Mouse (Mus musculus) liver, adult (tissue): ENCODE measurements around the gene Lgi1.

Experiments used
- GATA4 ChIP-seq: IDR thresholded peaks from 2 replicates; pipeline ENCODE4 v1.6.1; 2014; ENCODE audit warnings: mild to moderate bottlenecking, low read length; ENCODE audit not compliant: insufficient replicate concordance

Lgi1 gene

DNA sequence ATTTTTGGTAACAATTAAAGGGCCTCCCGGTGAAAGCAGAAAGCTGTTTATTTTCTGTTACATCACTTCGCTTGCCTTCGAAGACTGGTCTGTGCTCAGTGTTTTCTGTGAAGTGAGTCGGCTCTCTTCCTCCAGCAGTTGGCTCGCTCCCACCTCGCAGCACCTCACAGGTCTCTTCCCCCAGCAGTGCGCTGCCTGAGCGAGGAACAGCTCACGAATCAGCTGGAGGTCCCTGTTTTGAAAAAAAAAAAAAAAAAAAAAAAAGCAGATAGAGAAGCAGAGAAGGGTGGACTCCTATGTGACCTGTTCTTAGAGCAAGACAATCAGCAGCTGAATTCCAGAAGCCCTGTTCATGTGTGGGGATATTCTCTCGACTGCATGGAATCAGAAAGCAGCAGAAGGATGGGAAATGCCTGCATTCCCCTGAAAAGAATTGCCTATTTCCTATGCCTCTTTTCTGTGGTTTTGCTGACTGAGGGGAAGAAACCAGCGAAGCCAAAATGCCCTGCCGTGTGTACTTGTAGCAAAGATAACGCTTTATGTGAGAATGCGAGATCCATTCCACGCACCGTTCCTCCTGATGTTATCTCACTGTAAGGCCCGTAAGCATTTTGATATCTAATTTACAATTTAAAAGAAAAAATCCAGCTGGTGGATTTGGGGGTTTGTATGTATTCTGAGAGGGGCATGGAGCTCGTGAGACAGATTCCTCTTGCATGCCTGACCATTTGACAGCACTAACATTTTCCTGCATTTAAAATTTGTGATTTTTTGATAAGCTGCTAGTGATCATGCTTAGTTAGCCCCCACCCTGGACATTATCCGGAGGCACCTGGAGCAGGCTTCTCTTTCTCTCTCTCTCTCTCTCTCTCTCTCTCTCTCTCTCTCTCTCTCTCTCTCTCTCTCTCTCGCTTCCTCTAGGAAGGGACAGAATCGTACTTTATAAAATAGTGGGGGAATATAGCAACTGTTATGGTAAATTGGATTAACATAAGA lies at the start of gene Lgi1:
TSS of gene Lgi1 (plus strand) at position 32 of the 996 bp plus-strand sequence.
- no peak for TF ChIP-seq GATA4

DNA sequence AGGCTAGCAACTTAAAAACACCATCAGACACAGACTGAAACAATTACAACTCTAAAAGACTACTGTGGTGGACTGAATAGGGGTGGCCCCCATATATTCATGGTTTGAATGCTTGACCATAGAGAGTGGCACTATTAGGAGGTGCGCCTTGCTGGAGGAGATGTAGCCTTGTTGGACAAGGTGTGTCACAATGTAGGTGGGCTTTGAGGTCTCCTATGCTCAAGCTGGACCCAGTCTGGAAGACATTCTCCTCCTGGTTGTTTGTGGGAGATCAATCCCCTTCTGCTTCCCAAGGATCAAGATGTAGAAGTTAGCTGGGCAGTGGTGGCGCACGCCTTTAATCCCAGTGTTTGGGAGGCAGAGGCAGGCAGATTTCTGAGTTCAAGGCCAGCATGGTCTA lies 46.6 kb upstream of the Lgi1 start:
- no peak for TF ChIP-seq GATA4

DNA sequence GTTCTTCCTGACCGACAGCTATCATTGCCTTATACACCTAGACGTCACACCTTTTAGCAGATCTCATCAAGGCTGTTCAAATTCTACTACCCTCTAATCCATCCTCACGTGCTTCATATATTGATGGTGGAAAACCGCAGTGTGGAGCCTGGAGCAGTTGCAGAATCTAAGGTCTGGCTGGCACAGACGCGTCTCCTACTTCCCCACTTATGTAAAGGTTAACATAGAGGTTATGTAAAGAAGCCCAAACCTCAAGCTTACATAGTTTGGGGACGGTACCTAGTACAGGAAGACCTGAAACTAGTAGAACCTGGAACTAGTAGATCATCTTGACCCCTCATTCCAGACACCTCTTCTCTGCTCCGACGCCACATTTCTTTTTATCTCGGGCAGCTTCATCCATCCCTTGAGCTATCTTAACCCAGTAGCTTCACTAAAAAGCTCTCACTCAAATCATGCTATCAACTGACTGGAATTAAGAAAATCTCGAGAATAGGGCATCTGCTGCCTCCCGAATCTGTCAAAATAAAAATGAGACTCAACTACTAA lies 40.9 kb upstream of the Lgi1 start:
- no peak for TF ChIP-seq GATA4

DNA sequence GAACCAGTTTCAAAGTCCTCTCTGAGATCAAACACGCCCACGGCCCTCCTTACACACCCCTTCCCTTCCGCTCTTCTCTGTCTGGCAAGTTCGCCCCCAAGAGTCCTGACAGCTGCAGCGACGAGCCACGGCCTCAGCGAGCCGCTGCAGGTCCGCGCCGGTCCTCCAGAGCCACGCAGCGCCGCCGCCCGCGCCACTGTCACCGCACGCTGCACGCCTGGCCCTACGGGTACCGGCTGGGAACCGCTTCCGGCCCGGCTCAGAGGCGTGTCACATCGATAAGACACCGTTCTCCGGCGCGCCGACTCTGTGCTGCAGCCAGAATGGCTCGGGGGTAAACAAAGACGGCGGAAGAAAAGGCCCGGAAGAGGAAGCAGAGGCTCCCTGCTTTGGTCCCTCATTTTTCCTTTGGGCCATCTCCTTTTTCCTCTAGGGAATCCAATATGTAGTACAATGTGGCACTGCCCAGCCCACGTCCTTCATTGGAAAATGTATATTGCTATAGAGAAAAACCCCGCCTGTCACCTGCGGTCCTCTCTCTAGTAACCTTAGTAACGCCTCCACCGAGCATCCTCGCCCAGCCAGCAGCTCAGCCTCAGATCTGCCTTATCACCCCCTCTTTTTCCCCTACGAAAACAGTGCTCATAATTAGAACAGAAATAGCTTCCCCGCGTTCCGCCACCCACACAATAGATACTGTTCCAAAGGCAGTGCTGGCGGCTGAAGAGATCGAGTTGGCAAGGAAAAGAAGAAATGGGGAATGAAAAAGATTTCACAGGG lies 40.2 kb upstream of the Lgi1 start, which contains the start of gene Fra10ac1:
TSS of gene Fra10ac1 (minus strand) at position 252 of the 780 bp plus-strand sequence.
- TF ChIP-seq GATA4: peak; percentile 87; the same call in 1 of the 2 replicates

DNA sequence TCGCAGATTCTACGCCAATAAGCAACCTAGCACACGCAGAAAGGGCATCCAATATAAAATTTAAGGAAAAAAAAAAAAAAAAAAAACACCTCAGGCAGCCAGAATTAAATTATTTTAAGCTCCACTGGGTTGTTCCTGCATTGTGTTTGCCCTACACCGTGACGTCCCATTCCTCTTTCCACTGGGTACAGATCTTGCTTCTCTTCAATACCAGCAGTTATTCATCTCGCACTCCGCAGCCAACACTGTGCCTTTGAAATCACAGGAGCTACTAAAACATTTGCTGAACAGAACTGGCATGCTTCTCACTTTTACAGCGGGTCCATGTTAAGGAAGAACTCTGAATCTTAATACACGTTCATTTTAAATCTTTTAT lies 39.7 kb upstream of the Lgi1 start:
- no peak for TF ChIP-seq GATA4

DNA sequence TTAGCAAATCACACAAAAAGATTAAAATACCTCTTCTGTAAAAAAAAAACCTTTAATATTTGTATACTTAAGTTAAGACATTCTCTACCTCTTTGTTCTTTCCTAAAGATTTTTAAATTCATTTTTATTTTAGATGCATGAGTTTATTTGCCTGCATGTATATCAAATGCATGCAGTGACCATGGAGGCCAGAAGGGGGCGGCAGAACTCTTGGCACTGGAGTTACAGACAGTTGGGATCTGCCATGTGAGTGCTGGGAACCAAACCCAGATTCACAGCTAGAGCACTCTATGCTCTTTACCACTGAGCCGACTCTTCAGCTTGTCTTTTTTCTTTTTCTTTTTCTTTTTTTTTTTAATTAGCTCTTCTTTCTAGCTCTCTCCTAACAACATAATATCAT lies 35.6 kb upstream of the Lgi1 start:
- TF ChIP-seq GATA4: no peak

DNA sequence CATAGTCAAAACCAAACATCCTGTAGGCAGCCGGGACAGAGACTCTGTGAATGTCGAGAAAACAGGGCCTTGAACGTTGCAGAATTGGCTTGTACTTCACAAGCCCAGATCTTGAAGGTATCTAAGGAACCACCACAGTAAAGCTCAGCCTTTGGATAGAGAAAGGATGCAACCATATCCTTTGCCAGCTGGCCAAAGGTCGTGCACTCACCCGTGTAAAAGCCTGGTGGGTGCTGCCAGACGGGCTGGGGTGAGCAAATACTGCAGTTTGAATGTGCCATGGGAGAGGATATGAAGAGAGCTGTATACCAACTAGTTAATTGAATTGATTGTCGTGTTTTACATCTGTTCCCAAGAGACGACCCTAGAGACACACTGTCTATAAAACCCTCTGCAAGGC lies 32.2 kb upstream of the Lgi1 start:
- no peak for TF ChIP-seq GATA4

DNA sequence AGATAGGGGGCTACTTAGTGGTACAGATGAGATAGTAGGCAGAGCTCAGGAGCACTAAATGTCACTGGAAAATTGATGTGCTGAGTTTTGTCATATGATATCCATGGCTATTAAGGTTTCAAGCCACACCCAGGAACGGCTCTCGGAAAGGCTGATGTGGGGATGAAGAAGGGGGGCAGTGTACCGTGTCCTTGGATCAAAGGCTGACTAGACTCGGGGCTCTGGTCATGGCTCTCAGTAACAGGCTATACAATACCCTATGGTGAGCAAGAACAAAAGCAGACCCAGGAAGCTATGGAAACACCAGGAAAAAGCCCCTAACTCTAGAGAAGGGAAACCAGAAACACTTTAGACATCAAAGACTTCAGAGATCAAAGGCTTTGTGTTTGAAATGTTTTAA lies 31.8 kb upstream of the Lgi1 start:
- TF ChIP-seq GATA4: no peak

DNA sequence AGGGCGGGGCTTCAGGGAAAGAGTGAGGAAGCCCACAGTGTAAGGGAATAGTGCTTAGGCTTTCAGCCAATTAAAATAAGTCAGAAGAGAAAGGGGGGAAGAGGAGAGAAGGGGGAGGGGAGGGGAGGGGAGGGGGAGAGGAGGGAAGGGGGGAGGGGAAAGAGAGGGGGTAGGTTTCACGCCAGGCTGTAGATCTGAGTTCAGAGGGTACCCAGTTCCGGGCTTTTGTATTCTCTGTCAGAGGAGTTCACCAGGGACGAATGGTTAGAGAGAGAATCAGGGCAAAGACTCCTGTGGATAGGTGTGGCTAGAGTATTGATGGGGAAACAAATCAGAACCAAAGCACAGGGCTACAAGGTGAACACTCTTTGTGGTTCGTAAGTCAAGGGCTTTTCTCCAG lies 27.8 kb upstream of the Lgi1 start:
- no peak for TF ChIP-seq GATA4

DNA sequence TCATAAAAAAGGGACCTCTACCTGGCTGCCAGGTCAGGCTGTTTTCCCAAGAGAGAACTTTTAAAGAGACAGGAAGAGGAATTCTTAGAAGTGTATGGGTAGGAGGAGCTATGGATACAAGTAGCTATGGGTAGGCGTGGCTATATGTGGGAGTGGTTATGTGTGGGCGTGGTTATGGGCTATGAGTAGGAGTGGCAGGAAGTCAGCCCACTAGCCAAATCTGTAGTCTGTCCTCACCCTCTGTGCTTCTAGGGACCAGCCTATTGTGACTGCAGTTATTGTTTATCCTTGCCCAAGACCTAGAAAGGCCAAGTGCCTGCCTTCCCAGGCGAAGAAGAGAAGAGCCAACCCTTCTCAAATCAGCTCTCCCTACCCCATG lies 26.5 kb upstream of the Lgi1 start:
- no peak for TF ChIP-seq GATA4

DNA sequence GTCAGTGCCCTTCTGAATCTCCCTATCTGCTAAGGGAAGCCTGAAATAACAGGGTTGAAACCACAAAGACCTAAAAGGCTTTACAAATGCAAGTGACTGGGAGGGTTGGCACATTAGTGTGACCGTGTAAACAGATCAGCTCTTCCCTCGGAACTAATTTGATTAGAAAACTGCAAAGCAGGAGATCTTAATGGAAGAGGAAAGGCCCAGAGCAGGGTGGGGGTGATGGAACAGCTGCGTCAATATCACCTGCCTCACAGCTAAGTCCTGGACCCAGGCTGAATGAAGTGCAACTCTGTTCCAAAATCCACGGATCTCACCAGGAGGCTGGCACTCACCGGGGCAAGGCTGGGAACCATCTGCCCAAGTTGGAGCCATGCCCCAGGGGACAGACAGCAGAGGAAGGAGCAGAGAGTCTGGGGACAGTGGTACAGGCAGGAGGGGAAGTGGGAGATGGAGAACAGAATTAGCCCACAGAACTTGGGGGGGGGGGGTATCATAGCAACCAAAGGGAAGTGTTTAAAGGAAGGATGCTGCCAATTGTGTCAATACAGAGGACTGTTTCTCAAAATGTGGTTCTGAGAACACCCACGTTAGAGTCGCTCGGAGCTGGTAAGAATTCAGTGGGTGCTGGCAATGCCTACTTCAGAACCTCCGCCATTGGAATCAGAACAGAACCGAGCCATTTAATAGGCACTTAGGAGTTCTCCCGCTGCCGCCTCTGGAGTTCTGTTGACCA lies 26.0 kb upstream of the Lgi1 start:
- no peak for TF ChIP-seq GATA4

DNA sequence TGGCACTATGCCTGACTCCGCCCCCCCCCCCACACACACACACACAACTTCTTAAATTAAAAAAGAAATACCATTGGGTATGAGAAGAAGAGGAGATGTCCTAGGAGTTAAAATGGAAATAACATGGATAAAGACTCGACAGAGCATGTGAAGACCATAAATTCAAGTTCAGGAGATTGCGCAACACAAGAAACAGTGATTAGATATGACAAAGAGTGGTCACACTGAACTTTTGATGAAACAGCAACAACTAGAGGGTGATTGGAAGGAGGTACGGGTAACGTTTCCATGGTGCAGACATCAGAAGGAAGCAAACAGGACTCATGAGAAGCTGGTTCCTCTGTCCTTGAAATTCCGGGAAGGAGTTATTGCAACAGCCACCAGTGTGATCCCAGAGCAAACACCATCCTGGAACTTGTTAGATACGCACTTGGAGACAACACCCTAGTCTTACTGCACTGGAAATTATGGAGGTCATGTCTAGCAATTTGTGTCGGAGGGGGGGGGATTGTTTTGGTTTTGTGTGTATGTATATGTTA lies 22.0 kb upstream of the Lgi1 start:
- no peak for TF ChIP-seq GATA4

DNA sequence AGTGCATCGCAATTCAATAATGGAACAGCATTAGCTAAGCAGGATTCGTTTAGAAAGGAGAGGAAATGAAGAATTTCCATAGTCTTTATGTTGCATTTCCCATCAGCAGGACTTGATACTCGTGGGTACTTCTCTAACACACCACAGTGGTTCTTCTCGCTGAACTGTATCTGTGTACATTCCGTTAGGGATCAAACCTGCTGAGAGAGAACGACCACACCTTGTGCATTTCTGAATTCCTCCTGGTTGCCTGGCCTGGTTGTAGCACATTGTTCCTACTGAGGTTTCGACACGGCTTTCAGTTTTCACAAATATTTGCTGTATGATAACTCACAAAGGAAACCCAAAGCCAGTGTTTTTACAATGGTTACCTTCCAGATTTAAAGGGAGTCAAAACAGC lies 19.6 kb upstream of the Lgi1 start:
- no peak for TF ChIP-seq GATA4

DNA sequence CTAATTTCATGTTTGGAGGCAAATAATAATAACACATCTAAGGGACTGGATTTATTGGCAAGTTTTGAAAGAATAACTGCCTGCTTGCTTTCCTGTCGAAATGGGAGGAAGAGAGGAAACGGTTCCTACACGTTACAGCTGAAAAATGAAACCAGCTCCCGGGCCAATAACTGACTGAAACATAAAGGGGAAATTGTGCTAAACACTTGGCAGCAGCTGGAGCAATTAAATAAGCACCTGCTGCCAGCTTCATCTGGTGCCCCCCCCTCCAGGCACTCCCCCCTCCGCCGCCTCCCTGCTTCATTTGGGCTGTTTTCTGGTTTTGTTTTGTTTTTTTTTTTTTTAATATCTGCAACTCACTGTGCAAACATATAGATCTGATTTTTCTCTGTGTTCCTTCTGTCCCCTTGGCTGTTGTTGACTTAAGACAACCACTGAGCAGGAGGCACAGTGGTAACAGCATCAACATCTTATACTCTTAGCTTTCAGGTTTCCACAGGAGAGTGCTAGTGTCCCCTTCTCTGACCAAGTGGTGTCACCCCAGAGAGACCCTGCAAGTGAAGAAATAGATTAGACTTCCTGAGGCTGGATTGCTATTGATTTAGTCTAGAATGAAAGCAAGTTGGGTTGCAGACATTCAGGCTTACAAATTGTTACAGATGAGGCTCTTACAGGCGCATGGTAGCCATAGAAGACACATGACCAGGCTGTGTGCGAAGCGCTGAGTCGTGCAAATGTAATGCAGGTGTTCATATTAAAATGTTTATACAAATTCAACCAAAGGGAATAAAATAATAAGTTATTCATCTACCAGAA lies 18.8 kb upstream of the Lgi1 start:
- no peak for TF ChIP-seq GATA4
